Mouse (Mus musculus) C2C12 (cell line): ENCODE measurements at regions not wholly inside any gene's neighbourhood (a gene's known extent, or its start where the extent isn't known, plus 50 kb on each side); places are given as distances from the start of the nearest gene placed in this dataset.

Experiments used
- CTCF ChIP-seq: IDR thresholded peaks from one replicate; pipeline ENCODE4 v1.5.1; 2011; ENCODE audit not compliant: control insufficient read depth, insufficient read depth, insufficient read length
- MYOD1 ChIP-seq: IDR thresholded peaks from one replicate; pipeline ENCODE4 v1.6.1; 2011; ENCODE audit warnings: low read depth; ENCODE audit not compliant: control insufficient read depth, insufficient read length
- MYOG ChIP-seq: IDR thresholded peaks from one replicate; pipeline ENCODE4 v1.6.1; 2011; ENCODE audit not compliant: control insufficient read depth, insufficient read length; ENCODE audit errors: extremely low read depth

DNA sequence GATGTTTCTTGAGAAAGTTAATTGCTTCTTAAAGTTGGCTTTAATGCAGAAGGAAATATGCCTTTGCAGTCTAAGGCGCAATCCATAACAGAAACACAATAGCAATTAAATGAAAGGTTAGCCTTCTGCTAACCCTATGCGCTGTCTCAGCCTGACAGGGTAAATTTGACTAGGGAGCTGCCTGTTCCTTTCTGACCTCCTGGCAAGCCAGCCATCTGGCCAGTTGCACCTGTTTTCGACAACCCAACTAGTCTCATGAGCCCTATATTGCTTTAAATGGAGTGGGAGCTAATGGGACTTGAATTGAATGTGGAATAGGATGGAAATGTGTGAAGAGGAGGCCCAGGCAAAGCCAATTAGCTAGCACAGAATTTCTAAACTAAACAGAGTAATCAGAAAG lies 513.9 kb upstream of the Cblb start:
- no peak for TF ChIP-seq CTCF
- no peak for TF ChIP-seq MYOG
- no peak for TF ChIP-seq MYOD1
